Mouse (Mus musculus): ENCODE results near the gene Tpp2. TPM values are rescaled to one million over a fixed set of nuclear protein-coding genes. Genes with fewer than 3 reads are reported as not detected.

Gene Tpp2
- polyA plus RNA-seq, 1 experiment from 2014 or later, result 50.6 TPM

DNA sequence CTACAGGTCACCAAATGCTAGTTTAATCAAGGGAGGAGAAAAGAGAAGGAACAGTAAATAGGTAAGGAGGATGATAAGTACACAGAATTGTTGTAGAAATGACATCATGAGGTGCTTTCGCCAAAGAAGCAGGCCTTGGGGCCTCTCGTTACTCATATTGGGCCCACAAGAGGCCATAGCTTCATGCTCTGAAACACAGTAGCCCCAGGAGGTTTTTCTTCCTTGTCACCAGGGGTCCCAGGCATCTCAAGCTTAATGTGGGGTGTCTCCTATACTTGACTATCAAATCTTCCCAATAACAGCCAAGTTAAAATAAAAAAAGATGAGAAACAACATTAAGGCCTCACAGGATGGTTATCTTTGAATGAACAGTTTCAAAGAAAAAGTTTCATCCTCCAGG is 18.0 kb upstream of the Tpp2 start:
- WGBS, result 54% methylated on average over 2 of the region's 2 CpGs
- no peak for DNase-seq (ENCODE audit: low spot score)
- Histone ChIP-seq H3K4me3 (ENCODE audit: low read depth, low read length) (no peak overlapping the region), H3K9ac (ENCODE audit: low read depth, low read length) (no peak overlapping the region), H3K27ac (replicated peaks; ENCODE audit: low read depth, low read length) (no peak overlapping the region), H3K27me3 (replicated peaks; ENCODE audit: control insufficient read depth, insufficient read depth, low read length) (no peaks in the 10 kb centered on the region), H3K4me2 (ENCODE audit: low read depth, low read length) (no peak overlapping the region), H3K4me1 (ENCODE audit: control insufficient read depth, insufficient read depth, low read length) (no peaks in the 10 kb centered on the region), H3K36me3 (ENCODE audit: control insufficient read depth, insufficient read depth, low read length) (no peaks in the 10 kb centered on the region), H3K9me3 (ENCODE audit: control insufficient read depth, low read length) (no peaks in the 10 kb centered on the region)
- no peak for ATAC-seq (ENCODE audit: low read depth)

DNA sequence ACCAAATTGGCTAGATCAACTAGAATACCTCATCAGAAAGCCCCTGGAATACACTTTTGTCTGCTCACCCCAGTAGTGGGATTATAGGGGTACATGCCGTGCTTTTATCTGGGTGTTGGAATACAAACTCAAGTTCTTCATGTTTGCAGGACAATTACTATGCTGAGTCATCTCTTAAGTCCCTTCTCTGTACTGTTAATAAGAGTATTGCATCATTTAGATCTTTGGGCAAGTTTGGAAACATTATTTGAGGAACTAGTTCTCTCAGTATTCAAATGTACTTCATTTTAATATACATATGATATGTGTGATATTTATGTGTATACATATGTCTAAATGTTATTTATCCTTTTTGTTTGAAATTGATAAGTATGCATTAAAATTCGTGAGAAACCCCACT is 16.6 kb upstream of the Tpp2 start:
- no peak for DNase-seq (ENCODE audit: low spot score)
- Histone ChIP-seq H3K27ac (replicated peaks; ENCODE audit: low read depth, low read length) (no peak overlapping the region), H3K4me1 (ENCODE audit: control insufficient read depth, insufficient read depth, low read length) (no peaks in the 10 kb centered on the region), H3K4me2 (ENCODE audit: low read depth, low read length) (no peak overlapping the region), H3K27me3 (replicated peaks; ENCODE audit: control insufficient read depth, insufficient read depth, low read length) (no peaks in the 10 kb centered on the region), H3K9ac (ENCODE audit: low read depth, low read length) (no peak overlapping the region), H3K4me3 (ENCODE audit: low read depth, low read length) (no peak overlapping the region), H3K9me3 (ENCODE audit: control insufficient read depth, low read length) (no peaks in the 10 kb centered on the region), H3K36me3 (ENCODE audit: control insufficient read depth, insufficient read depth, low read length) (no peaks in the 10 kb centered on the region)
- no peak for ATAC-seq (ENCODE audit: low read depth)
- 51% methylated on average over 2 of the region's 2 CpGs for WGBS

DNA sequence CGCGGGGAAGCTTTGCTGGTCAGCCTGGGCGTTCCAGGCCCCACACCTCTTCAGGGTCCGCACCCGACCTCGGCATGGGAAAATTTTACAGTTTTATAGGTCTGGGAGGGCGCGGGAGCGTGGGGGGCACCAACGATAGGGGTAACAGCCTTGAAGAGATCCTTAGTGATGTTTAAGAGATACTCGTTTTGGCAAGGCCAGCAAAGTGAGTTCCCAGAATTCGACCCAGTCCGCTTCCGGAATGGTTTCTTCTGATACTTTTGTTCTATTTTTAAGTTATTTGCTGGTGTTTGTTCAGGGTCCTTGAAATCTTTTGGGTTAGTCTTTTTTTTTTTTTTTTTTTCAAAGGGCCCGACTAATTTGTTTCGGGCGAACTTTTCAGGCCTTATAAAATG is 966 bp downstream of the Tpp2 start:
- no peaks in the 10 kb centered on the region for H3K27me3 ChIP-seq (replicated peaks; ENCODE audit: control insufficient read depth, insufficient read depth, low read length)
- peak; percentile 18 for DNase-seq (ENCODE audit: low spot score)
- H3K4me3 ChIP-seq (ENCODE audit: low read depth, low read length), result peak overlapping the region; percentile 71
- H3K27ac ChIP-seq (replicated peaks; ENCODE audit: low read depth, low read length), result peak overlapping the region; percentile 92
- peak overlapping the region; percentile 64 for H3K4me2 ChIP-seq (ENCODE audit: low read depth, low read length)
- no peaks in the 10 kb centered on the region for H3K9me3 ChIP-seq (ENCODE audit: control insufficient read depth, low read length)
- ATAC-seq (ENCODE audit: low read depth), result no peak
- H3K36me3 ChIP-seq (ENCODE audit: control insufficient read depth, insufficient read depth, low read length), result no peaks in the 10 kb centered on the region
- H3K4me1 ChIP-seq (ENCODE audit: control insufficient read depth, insufficient read depth, low read length), result peaks cover 12% of the 10 kb centered on the region
- H3K9ac ChIP-seq (ENCODE audit: low read depth, low read length), result peak overlapping the region; percentile 99
- 3% methylated on average over 15 of the region's 17 CpGs for WGBS

DNA sequence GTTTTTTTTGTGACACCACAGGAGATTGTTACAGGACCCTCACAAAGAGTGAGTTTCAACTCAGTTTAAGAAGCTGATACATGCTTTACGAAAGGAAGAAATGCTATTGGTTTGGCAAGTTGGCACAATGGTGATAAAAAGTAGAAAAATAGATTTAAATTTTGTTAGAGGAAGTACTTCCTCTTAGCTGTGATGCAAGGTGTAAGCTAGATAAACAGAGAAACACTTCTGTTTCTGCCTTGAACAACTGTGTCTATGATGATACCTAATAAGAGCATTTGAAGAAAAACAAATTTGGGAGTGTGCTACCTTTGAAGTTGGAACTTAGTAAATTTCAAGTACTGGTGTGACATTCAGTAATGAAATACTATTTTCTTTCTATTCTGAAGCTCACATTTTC is 5.9 kb downstream of the Tpp2 start:
- DNase-seq (ENCODE audit: low spot score) (no peak), ATAC-seq (ENCODE audit: low read depth) (no peak)
- H3K4me3 ChIP-seq (ENCODE audit: low read depth, low read length), result no peak overlapping the region

DNA sequence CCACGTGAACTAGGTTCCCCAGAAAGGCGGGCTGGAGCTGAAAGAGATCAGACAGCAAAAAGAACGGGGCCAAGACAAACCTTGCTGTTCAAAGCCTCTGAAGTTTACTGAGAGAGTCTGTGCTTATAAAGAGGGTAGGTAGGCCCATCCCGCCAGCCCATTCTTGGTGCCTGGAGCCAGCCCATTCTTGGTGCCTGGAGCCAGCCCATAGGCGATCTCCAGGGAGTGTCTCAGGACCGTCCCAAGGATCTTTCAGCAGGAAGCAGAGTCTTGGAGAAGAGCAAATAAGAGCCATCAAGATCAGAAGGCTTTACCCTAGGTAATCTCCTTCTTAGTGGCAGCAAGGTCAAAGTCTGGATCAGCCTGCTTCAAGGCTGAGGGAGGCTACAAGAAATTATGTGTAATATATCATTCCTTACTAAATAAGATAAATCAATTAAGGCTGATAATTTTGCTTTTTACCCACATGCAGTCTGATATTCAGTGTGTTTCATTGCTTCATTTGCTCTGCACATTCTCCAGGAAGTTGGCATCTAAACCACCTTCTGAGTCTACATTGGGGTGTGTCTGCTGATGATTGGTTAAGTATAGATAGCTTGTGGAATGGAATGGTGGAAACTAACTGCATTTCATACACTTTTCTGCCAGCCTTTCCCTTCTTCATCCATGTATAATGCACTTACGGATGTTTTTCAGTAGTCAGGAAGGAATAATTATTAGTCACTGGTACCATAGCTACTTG is 8.2 kb downstream of the Tpp2 start:
- ATAC-seq (ENCODE audit: low read depth) (no peak), DNase-seq (ENCODE audit: low spot score) (no peak)
- H3K4me2 ChIP-seq (ENCODE audit: low read depth, low read length), result no peak overlapping the region
- H3K27me3 ChIP-seq (replicated peaks; ENCODE audit: control insufficient read depth, insufficient read depth, low read length), result no peaks in the 10 kb centered on the region
- no peak overlapping the region for H3K27ac ChIP-seq (replicated peaks; ENCODE audit: low read depth, low read length)
- WGBS, result 92% methylated on average over 7 of the region's 7 CpGs
- H3K4me3 ChIP-seq (ENCODE audit: low read depth, low read length), result no peak overlapping the region
- H3K4me1 ChIP-seq (ENCODE audit: control insufficient read depth, insufficient read depth, low read length), result no peaks in the 10 kb centered on the region
- H3K9ac ChIP-seq (ENCODE audit: low read depth, low read length), result no peak overlapping the region
- no peaks in the 10 kb centered on the region for H3K9me3 ChIP-seq (ENCODE audit: control insufficient read depth, low read length)
- peaks cover 36% of the 10 kb centered on the region for H3K36me3 ChIP-seq (ENCODE audit: control insufficient read depth, insufficient read depth, low read length)

More for the DNA sequence above, 5.9 kb downstream of the Tpp2 start:
- WGBS, result 95% methylated on average over 1 of the region's 1 CpGs
- no peak overlapping the region for H3K4me2 ChIP-seq (ENCODE audit: low read depth, low read length)
- H3K4me1 ChIP-seq (ENCODE audit: control insufficient read depth, insufficient read depth, low read length), result peaks cover 12% of the 10 kb centered on the region
- peaks cover 31% of the 10 kb centered on the region for H3K36me3 ChIP-seq (ENCODE audit: control insufficient read depth, insufficient read depth, low read length)
- H3K27me3 ChIP-seq (replicated peaks; ENCODE audit: control insufficient read depth, insufficient read depth, low read length), result no peaks in the 10 kb centered on the region
- no peak overlapping the region for H3K9ac ChIP-seq (ENCODE audit: low read depth, low read length)
- H3K9me3 ChIP-seq (ENCODE audit: control insufficient read depth, low read length), result no peaks in the 10 kb centered on the region
- H3K27ac ChIP-seq (replicated peaks; ENCODE audit: low read depth, low read length), result no peak overlapping the region

DNA sequence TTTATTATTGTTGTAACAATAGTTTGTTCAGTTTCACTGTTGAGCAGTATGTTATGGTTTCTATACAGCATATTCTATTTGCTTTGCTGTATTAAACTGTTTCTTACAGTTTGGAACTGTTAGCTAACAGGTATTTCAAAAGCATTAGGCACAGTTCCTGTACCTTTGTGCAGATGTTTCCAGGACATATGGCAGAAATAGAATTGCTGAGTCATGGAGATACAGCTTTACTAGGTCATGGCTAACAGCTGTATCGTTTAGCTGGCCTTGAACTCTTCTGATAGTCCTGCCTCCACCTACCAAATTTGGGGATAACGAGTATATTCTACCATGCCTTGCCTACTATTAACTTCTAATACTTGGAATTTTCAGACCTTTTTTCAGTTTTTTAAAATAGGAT is 9.4 kb downstream of the Tpp2 start:
- no peak overlapping the region for H3K4me2 ChIP-seq (ENCODE audit: low read depth, low read length)
- peaks cover 36% of the 10 kb centered on the region for H3K36me3 ChIP-seq (ENCODE audit: control insufficient read depth, insufficient read depth, low read length)
- H3K9ac ChIP-seq (ENCODE audit: low read depth, low read length), result no peak overlapping the region
- DNase-seq (ENCODE audit: low spot score), result no peak
- H3K4me3 ChIP-seq (ENCODE audit: low read depth, low read length), result no peak overlapping the region
- no peaks in the 10 kb centered on the region for H3K27me3 ChIP-seq (replicated peaks; ENCODE audit: control insufficient read depth, insufficient read depth, low read length)
- 91% methylated on average over 2 of the region's 2 CpGs for WGBS
- H3K9me3 ChIP-seq (ENCODE audit: control insufficient read depth, low read length), result no peaks in the 10 kb centered on the region
- H3K27ac ChIP-seq (replicated peaks; ENCODE audit: low read depth, low read length), result no peak overlapping the region
- ATAC-seq (ENCODE audit: low read depth), result no peak
- H3K4me1 ChIP-seq (ENCODE audit: control insufficient read depth, insufficient read depth, low read length), result no peaks in the 10 kb centered on the region

DNA sequence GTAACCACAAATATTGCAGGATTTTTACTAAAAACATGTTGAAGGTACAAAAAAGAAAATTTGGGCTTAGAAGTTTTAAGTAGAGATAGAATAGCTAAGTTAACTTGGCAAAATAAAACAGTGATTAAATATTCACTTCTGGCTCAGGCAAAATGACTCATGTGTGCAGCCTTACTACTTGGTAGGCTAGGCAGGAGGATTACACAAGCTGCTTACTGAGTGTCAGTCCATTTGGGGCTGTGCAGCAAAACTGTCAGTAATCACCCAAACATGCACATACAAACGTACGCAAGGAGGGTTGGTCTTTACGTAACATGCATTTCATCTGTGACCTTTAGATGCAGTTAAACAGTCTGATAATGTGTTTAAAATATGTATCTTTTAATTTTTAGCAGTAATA is 20.2 kb downstream of the Tpp2 start:
- DNase-seq (ENCODE audit: low spot score) (no peak), ATAC-seq (ENCODE audit: low read depth) (no peak)
- Histone ChIP-seq H3K9ac (ENCODE audit: low read depth, low read length) (no peak overlapping the region), H3K9me3 (ENCODE audit: control insufficient read depth, low read length) (no peaks in the 10 kb centered on the region), H3K27ac (replicated peaks; ENCODE audit: low read depth, low read length) (no peak overlapping the region), H3K27me3 (replicated peaks; ENCODE audit: control insufficient read depth, insufficient read depth, low read length) (no peaks in the 10 kb centered on the region), H3K4me2 (ENCODE audit: low read depth, low read length) (no peak overlapping the region), H3K4me1 (ENCODE audit: control insufficient read depth, insufficient read depth, low read length) (no peaks in the 10 kb centered on the region), H3K4me3 (ENCODE audit: low read depth, low read length) (no peak overlapping the region), H3K36me3 (ENCODE audit: control insufficient read depth, insufficient read depth, low read length) (peaks cover 60% of the 10 kb centered on the region)
- 97% methylated on average over 3 of the region's 3 CpGs for WGBS

DNA sequence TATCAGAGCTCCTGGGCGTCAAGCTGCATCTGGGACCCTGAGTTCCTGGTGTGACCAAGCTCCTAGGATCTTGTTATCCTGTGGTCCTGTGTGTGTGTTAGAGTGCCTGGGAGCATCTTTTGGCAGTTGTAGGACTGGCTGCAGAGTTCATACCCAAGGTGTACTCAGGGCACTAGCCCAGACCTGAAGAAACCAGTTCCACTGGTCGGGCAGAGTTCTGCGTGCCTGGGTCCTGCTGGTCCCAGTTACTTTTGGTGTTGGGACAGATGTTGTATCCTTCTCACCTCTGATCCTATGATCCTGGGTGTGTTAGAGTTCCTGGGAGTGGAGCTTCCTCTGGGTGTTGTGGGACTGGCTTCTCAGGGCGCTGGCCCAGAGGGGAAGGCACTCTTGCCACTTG is 30.9 kb downstream of the Tpp2 start:
- Histone ChIP-seq H3K4me2 (ENCODE audit: low read depth, low read length) (no peak overlapping the region), H3K4me3 (ENCODE audit: low read depth, low read length) (no peak overlapping the region), H3K27me3 (replicated peaks; ENCODE audit: control insufficient read depth, insufficient read depth, low read length) (no peaks in the 10 kb centered on the region), H3K4me1 (ENCODE audit: control insufficient read depth, insufficient read depth, low read length) (no peaks in the 10 kb centered on the region), H3K9ac (ENCODE audit: low read depth, low read length) (no peak overlapping the region), H3K9me3 (ENCODE audit: control insufficient read depth, low read length) (no peaks in the 10 kb centered on the region), H3K27ac (replicated peaks; ENCODE audit: low read depth, low read length) (no peak overlapping the region), H3K36me3 (ENCODE audit: control insufficient read depth, insufficient read depth, low read length) (peaks cover 56% of the 10 kb centered on the region)
- 96% methylated on average over 4 of the region's 4 CpGs for WGBS
- DNase-seq (ENCODE audit: low spot score) (no peak), ATAC-seq (ENCODE audit: low read depth) (no peak)

DNA sequence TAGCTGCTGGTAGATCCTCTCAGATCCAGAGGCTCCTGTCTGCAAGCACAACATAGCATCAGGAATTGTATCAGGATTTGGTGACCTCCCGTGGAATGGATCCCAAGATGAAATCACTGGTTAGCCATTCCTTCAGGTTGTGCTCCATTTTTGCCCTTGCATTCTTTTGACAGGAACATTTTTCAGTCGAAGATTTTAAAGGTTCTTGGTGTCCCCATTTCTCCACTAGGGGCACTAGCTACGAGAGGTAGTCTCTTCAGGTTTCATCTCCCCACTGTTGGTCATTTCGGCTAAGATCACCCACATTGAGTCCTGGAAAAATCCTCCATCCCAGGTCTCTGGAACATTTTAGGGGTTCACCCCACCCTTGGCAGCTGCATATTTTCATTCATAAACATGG is 33.3 kb downstream of the Tpp2 start:
- no peak overlapping the region for H3K4me2 ChIP-seq (ENCODE audit: low read depth, low read length)
- WGBS, result 91% methylated on average over 4 of the region's 4 CpGs
- no peak overlapping the region for H3K9ac ChIP-seq (ENCODE audit: low read depth, low read length)
- H3K9me3 ChIP-seq (ENCODE audit: control insufficient read depth, low read length), result no peaks in the 10 kb centered on the region
- H3K27ac ChIP-seq (replicated peaks; ENCODE audit: low read depth, low read length), result no peak overlapping the region
- DNase-seq (ENCODE audit: low spot score), result no peak
- no peak overlapping the region for H3K4me3 ChIP-seq (ENCODE audit: low read depth, low read length)
- ATAC-seq (ENCODE audit: low read depth), result no peak
- H3K36me3 ChIP-seq (ENCODE audit: control insufficient read depth, insufficient read depth, low read length), result peaks cover 58% of the 10 kb centered on the region
- H3K27me3 ChIP-seq (replicated peaks; ENCODE audit: control insufficient read depth, insufficient read depth, low read length), result no peaks in the 10 kb centered on the region
- H3K4me1 ChIP-seq (ENCODE audit: control insufficient read depth, insufficient read depth, low read length), result no peaks in the 10 kb centered on the region

All from embryonic facial prominence, embryonic 14.5 days (tissue).